Mouse (Mus musculus) liver, embryonic 14.5 days (tissue): ENCODE data around the gene Tmem182.

Experiments used
- CTCF ChIP-seq: IDR thresholded peaks from 2 replicates; pipeline ENCODE4 v1.5.1; 2016; ENCODE audit warnings: antibody characterized with exemption, low read depth, control low read depth
- EP300 ChIP-seq: IDR thresholded peaks from 2 replicates; pipeline ENCODE4 v1.6.1; 2016; ENCODE audit warnings: antibody characterized with exemption, low read depth

DNA sequence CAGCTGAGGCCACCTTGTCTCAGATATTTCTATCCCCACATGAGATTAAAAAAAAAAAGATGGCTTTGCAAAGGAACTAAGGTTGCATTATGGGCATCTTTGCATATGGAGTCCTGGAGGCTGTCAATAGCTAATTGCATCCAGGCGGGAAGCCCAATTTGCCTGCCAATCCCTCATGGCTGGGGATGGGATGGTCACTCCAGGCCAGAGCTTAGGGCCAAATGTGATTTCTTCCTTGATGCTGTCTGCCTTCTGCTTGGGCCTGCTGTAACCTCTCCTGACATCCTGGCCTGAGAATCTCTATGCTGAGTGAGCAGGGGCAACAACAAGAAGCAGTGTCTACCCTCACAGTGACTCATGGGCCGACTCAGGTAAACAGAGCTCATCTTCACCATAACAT, 78.5 kb downstream of the Tmem182 start:
- TF ChIP-seq CTCF (no peak), EP300 (no peak)
